Mouse (Mus musculus): ENCODE measurements around the gene Synpo2. TPM values are rescaled to one million over a fixed set of nuclear protein-coding genes. Genes with fewer than 3 reads are reported as not detected.

Gene Synpo2
- polyA plus RNA-seq, 1 experiment from 2014 or later = 2.0 TPM

GRCm38 (mm10) chr3:123163192-123163523 lies 72.8 kb downstream of the Synpo2 start:
- ATAC-seq (ENCODE audit: low FRiP score) = no peak

GRCm38 (mm10) chr3:123162289-123163191 lies 73.4 kb downstream of the Synpo2 start:
- Histone ChIP-seq H3K4me2 (replicated peaks) (no peak overlapping the region), H3K27me3 (ENCODE audit: control insufficient read depth, insufficient read depth, low read length) (no peaks in the 10 kb centered on the region), H3K4me3 (replicated peaks; ENCODE audit: low read length) (no peak overlapping the region), H3K9me3 (ENCODE audit: control insufficient read depth, low read length) (no peaks in the 10 kb centered on the region), H3K27ac (no peak overlapping the region), H3K9ac (no peak overlapping the region), H3K36me3 (replicated peaks; ENCODE audit: control insufficient read depth, insufficient read depth) (no peaks in the 10 kb centered on the region), H3K4me1 (replicated peaks; ENCODE audit: control insufficient read depth, insufficient read depth, low read length) (no peaks in the 10 kb centered on the region)
- 40% methylated on average over 6 of the region's 6 CpGs for WGBS
- no peak for DNase-seq (ENCODE audit: low spot score)
- ATAC-seq (ENCODE audit: low FRiP score) = no peak

More at GRCm38 (mm10) chr3:123163192-123163523, 72.8 kb downstream of the Synpo2 start:
- Histone ChIP-seq H3K4me1 (replicated peaks; ENCODE audit: control insufficient read depth, insufficient read depth, low read length) (no peaks in the 10 kb centered on the region), H3K9me3 (ENCODE audit: control insufficient read depth, low read length) (no peaks in the 10 kb centered on the region), H3K9ac (no peak overlapping the region), H3K27me3 (ENCODE audit: control insufficient read depth, insufficient read depth, low read length) (no peaks in the 10 kb centered on the region), H3K27ac (no peak overlapping the region), H3K4me2 (replicated peaks) (no peak overlapping the region), H3K4me3 (replicated peaks; ENCODE audit: low read length) (no peak overlapping the region), H3K36me3 (replicated peaks; ENCODE audit: control insufficient read depth, insufficient read depth) (no peaks in the 10 kb centered on the region)
- DNase-seq (ENCODE audit: low spot score) = no peak
- WGBS = 54% methylated on average over 4 of the region's 4 CpGs

- Histone ChIP-seq H3K4me2 (replicated peaks) (no peak overlapping the region), H3K9me3 (ENCODE audit: control insufficient read depth, low read length) (no peaks in the 10 kb centered on the region), H3K9ac (no peak overlapping the region), H3K36me3 (replicated peaks; ENCODE audit: control insufficient read depth, insufficient read depth) (no peaks in the 10 kb centered on the region), H3K27me3 (ENCODE audit: control insufficient read depth, insufficient read depth, low read length) (no peaks in the 10 kb centered on the region), H3K4me3 (replicated peaks; ENCODE audit: low read length) (no peak overlapping the region), H3K4me1 (replicated peaks; ENCODE audit: control insufficient read depth, insufficient read depth, low read length) (no peaks in the 10 kb centered on the region), H3K27ac (no peak overlapping the region)
- ATAC-seq (ENCODE audit: low FRiP score) (no peak), DNase-seq (ENCODE audit: low spot score) (peak; percentile 80)
- WGBS = 16% methylated on average over 4 of the region's 4 CpGs
These were observed 75.2 kb downstream of the Synpo2 start for GRCm38 (mm10) chr3:123160792-123161191.

- Histone ChIP-seq H3K4me1 (replicated peaks; ENCODE audit: control insufficient read depth, insufficient read depth, low read length) (no peaks in the 10 kb centered on the region), H3K27ac (no peak overlapping the region), H3K4me2 (replicated peaks) (no peak overlapping the region), H3K9ac (no peak overlapping the region), H3K36me3 (replicated peaks; ENCODE audit: control insufficient read depth, insufficient read depth) (no peaks in the 10 kb centered on the region), H3K9me3 (ENCODE audit: control insufficient read depth, low read length) (no peaks in the 10 kb centered on the region), H3K27me3 (ENCODE audit: control insufficient read depth, insufficient read depth, low read length) (no peaks in the 10 kb centered on the region), H3K4me3 (replicated peaks; ENCODE audit: low read length) (no peak overlapping the region)
- 27% methylated on average over 9 of the region's 9 CpGs for WGBS
- DNase-seq (ENCODE audit: low spot score) (peak; percentile 76), ATAC-seq (ENCODE audit: low FRiP score) (peak; percentile 55; the same call in 1 of the 2 replicates)
These were observed 76.7 kb downstream of the Synpo2 start for GRCm38 (mm10) chr3:123159139-123159824.

GRCm38 (mm10) chr3:123158579-123158978 lies 77.4 kb downstream of the Synpo2 start:
- H3K36me3 ChIP-seq (replicated peaks; ENCODE audit: control insufficient read depth, insufficient read depth) = no peaks in the 10 kb centered on the region
- no peak overlapping the region for H3K27ac ChIP-seq
- ATAC-seq (ENCODE audit: low FRiP score) (no peak), DNase-seq (ENCODE audit: low spot score) (no peak)
- WGBS = 44% methylated on average over 6 of the region's 6 CpGs
- no peak overlapping the region for H3K4me3 ChIP-seq (replicated peaks; ENCODE audit: low read length)
- H3K9me3 ChIP-seq (ENCODE audit: control insufficient read depth, low read length) = no peaks in the 10 kb centered on the region
- no peak overlapping the region for H3K9ac ChIP-seq
- H3K4me2 ChIP-seq (replicated peaks) = no peak overlapping the region
- H3K4me1 ChIP-seq (replicated peaks; ENCODE audit: control insufficient read depth, insufficient read depth, low read length) = no peaks in the 10 kb centered on the region
- no peaks in the 10 kb centered on the region for H3K27me3 ChIP-seq (ENCODE audit: control insufficient read depth, insufficient read depth, low read length)

- Histone ChIP-seq H3K4me3 (replicated peaks; ENCODE audit: low read length) (no peak overlapping the region), H3K27ac (no peak overlapping the region), H3K9ac (no peak overlapping the region), H3K27me3 (ENCODE audit: control insufficient read depth, insufficient read depth, low read length) (no peaks in the 10 kb centered on the region), H3K4me2 (replicated peaks) (no peak overlapping the region), H3K36me3 (replicated peaks; ENCODE audit: control insufficient read depth, insufficient read depth) (no peaks in the 10 kb centered on the region), H3K4me1 (replicated peaks; ENCODE audit: control insufficient read depth, insufficient read depth, low read length) (no peaks in the 10 kb centered on the region), H3K9me3 (ENCODE audit: control insufficient read depth, low read length) (no peaks in the 10 kb centered on the region)
- 87% methylated on average over 8 of the region's 8 CpGs for WGBS
- no peak for DNase-seq (ENCODE audit: low spot score)
- no peak for ATAC-seq (ENCODE audit: low FRiP score)
These were observed 82.6 kb downstream of the Synpo2 start for GRCm38 (mm10) chr3:123153337-123153736.

GRCm38 (mm10) chr3:123152911-123153310 lies 83.0 kb downstream of the Synpo2 start:
- Histone ChIP-seq H3K27ac (no peak overlapping the region), H3K9me3 (ENCODE audit: control insufficient read depth, low read length) (no peaks in the 10 kb centered on the region), H3K36me3 (replicated peaks; ENCODE audit: control insufficient read depth, insufficient read depth) (no peaks in the 10 kb centered on the region), H3K27me3 (ENCODE audit: control insufficient read depth, insufficient read depth, low read length) (no peaks in the 10 kb centered on the region), H3K9ac (no peak overlapping the region), H3K4me3 (replicated peaks; ENCODE audit: low read length) (no peak overlapping the region), H3K4me2 (replicated peaks) (no peak overlapping the region), H3K4me1 (replicated peaks; ENCODE audit: control insufficient read depth, insufficient read depth, low read length) (no peaks in the 10 kb centered on the region)
- DNase-seq (ENCODE audit: low spot score) (no peak), ATAC-seq (ENCODE audit: low FRiP score) (no peak)
- 94% methylated on average over 5 of the region's 5 CpGs for WGBS

GRCm38 (mm10) chr3:123150523-123151135 lies 85.3 kb downstream of the Synpo2 start:
- DNase-seq (ENCODE audit: low spot score) (no peak), ATAC-seq (ENCODE audit: low FRiP score) (no peak)
- H3K27me3 ChIP-seq (ENCODE audit: control insufficient read depth, insufficient read depth, low read length) = no peaks in the 10 kb centered on the region
- no peak overlapping the region for H3K4me3 ChIP-seq (replicated peaks; ENCODE audit: low read length)
- no peaks in the 10 kb centered on the region for H3K36me3 ChIP-seq (replicated peaks; ENCODE audit: control insufficient read depth, insufficient read depth)
- H3K4me2 ChIP-seq (replicated peaks) = no peak overlapping the region
- H3K9me3 ChIP-seq (ENCODE audit: control insufficient read depth, low read length) = no peaks in the 10 kb centered on the region
- no peak overlapping the region for H3K9ac ChIP-seq
- H3K4me1 ChIP-seq (replicated peaks; ENCODE audit: control insufficient read depth, insufficient read depth, low read length) = no peaks in the 10 kb centered on the region
- WGBS = 82% methylated on average over 8 of the region's 8 CpGs
- H3K27ac ChIP-seq = no peak overlapping the region

GRCm38 (mm10) chr3:123149380-123150162 lies 86.4 kb downstream of the Synpo2 start:
- Histone ChIP-seq H3K4me2 (replicated peaks) (no peak overlapping the region), H3K9ac (no peak overlapping the region), H3K9me3 (ENCODE audit: control insufficient read depth, low read length) (no peaks in the 10 kb centered on the region), H3K36me3 (replicated peaks; ENCODE audit: control insufficient read depth, insufficient read depth) (no peaks in the 10 kb centered on the region), H3K4me1 (replicated peaks; ENCODE audit: control insufficient read depth, insufficient read depth, low read length) (no peaks in the 10 kb centered on the region), H3K4me3 (replicated peaks; ENCODE audit: low read length) (no peak overlapping the region), H3K27me3 (ENCODE audit: control insufficient read depth, insufficient read depth, low read length) (no peaks in the 10 kb centered on the region), H3K27ac (no peak overlapping the region)
- WGBS = 87% methylated on average over 10 of the region's 10 CpGs
- no peak for DNase-seq (ENCODE audit: low spot score)
- no peak for ATAC-seq (ENCODE audit: low FRiP score)
